Mouse (Mus musculus): Measurements from ENCODE around the gene Atl1.

Atl1 gene

DNA sequence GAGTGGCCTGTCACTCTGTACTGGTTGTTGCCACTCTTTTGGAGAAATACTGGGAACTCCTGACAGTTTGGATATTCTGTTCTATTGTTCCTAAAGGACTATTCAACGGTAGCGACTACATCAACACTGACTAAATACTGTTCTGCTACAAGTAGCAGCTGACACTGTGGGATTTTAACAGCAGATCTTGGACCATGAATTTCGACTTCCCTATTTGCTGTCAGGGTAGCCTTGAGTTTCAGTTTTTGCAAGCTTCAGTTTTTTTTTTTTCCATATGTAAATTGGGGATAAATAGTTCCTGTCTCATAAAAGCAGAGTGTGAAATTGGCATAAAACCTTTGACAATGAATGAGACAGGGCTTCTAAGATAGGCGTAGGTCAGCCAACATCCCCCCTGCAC is 117.9 kb downstream of the Atl1 start:
- in situ Hi-C loops (cut with MboI, MseI): no loop called here

DNA sequence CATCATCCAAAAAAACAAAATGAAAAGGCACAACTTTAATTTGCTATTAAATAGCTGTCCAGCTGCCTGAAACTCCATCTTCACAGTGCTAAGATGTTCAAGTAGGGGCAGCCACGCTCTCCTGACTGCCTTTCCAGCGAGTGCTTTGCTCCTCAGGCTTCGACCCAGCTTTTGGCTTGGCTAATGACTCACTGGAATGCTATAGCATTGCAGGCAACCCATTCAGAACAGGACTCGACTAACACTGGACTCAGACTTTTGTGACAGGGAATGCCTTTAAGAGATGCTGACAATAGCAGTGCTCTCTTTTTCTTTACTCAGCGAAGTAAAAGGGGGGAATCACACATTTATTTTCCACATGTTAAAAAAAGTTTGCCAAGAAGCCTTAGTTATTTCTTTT is 119.3 kb downstream of the Atl1 start:
- in situ Hi-C loops (cut with MboI, MseI): no loop called here

DNA sequence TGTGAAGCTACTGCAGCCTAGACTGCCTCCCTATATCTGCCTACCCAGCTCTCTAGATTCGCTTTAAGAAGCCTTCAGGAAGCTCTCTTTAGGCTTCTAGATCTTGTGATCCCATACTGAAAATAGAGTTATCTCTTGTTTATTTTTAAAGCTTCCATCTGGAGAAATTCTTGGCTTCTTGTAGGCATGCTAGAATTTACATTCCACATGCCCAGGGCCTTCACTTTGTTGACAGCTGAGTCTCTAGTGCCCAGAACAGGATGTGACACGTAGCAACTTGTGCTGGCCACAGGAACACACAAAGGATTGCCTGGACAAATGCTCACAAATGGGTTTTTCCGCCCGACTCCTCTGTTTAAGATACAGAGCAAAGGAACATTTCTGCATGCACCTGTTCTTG is 123.5 kb downstream of the Atl1 start:
- in situ Hi-C loops (cut with MboI, MseI): no loop called here

Data from T-helper 1 cell (primary cell).